Mouse (Mus musculus): Measurements from ENCODE around the gene Gramd4. TPM values are rescaled to one million over a fixed set of nuclear protein-coding genes. Genes with fewer than 3 reads are reported as not detected.

Gramd4 gene
- 10 to 100 TPM; 42.0 to 47.6 TPM for total RNA-seq (2021)

GRCm38 (mm10) chr15:86057413-86057812, at the start of gene Gramd4:
Gene Gramd4, plus strand, starts transcription at chr15:86057695.
- no peak for DNase-seq (ENCODE audit: low spot score in 2 of 2)
- intact Hi-C loops (cut with DNase I): no loop called here

GRCm38 (mm10) chr15:86013130-86013529, 44.4 kb upstream of the Gramd4 start:
- DNase-seq (ENCODE audit: low spot score in 2 of 2): no peak
- intact Hi-C loops (cut with DNase I): no loop called here

GRCm38 (mm10) chr15:86013656-86014055, 43.8 kb upstream of the Gramd4 start:
- no peak for DNase-seq (ENCODE audit: low spot score in 2 of 2)
- intact Hi-C loops (cut with DNase I): no loop called here

GRCm38 (mm10) chr15:86015026-86015425, 42.5 kb upstream of the Gramd4 start:
- intact Hi-C loops (cut with DNase I): no loop called here
- no peak for DNase-seq (ENCODE audit: low spot score in 2 of 2)

GRCm38 (mm10) chr15:86015860-86016541, 41.5 kb upstream of the Gramd4 start:
- DNase-seq (ENCODE audit: low spot score in 2 of 2): peak in 1 of 2 experiments; percentile 31
- intact Hi-C loops (cut with DNase I): no loop called here

GRCm38 (mm10) chr15:86017336-86017735, 40.2 kb upstream of the Gramd4 start:
- intact Hi-C loops (cut with DNase I): no loop called here
- no peak for DNase-seq (ENCODE audit: low spot score in 2 of 2)

GRCm38 (mm10) chr15:86018753-86019512, 38.6 kb upstream of the Gramd4 start:
- intact Hi-C loops (cut with DNase I): no loop called here
- no peak for DNase-seq (ENCODE audit: low spot score in 2 of 2)

GRCm38 (mm10) chr15:86020008-86020407, 37.5 kb upstream of the Gramd4 start:
- intact Hi-C loops (cut with DNase I): no loop called here

GRCm38 (mm10) chr15:86021301-86021700, 36.2 kb upstream of the Gramd4 start:
- no peak for DNase-seq (ENCODE audit: low spot score in 2 of 2)
- intact Hi-C loops (cut with DNase I): no loop called here

More at GRCm38 (mm10) chr15:86020008-86020407, 37.5 kb upstream of the Gramd4 start:
- DNase-seq (ENCODE audit: low spot score in 2 of 2): no peak

- DNase-seq (ENCODE audit: low spot score in 2 of 2): no peak
- intact Hi-C loops (cut with DNase I): no loop called here
Measured at GRCm38 (mm10) chr15:86021971-86022370, 35.5 kb upstream of the Gramd4 start.

GRCm38 (mm10) chr15:86027871-86028270, 29.6 kb upstream of the Gramd4 start:
- intact Hi-C loops (cut with DNase I): no loop called here
- no peak for DNase-seq (ENCODE audit: low spot score in 2 of 2)

GRCm38 (mm10) chr15:86029981-86030380, 27.5 kb upstream of the Gramd4 start:
- DNase-seq (ENCODE audit: low spot score in 2 of 2): no peak
- intact Hi-C loops (cut with DNase I): no loop called here

- intact Hi-C loops (cut with DNase I): no loop called here
- no peak for DNase-seq (ENCODE audit: low spot score in 2 of 2)
Measured at GRCm38 (mm10) chr15:86032811-86033190, 24.7 kb upstream of the Gramd4 start.

GRCm38 (mm10) chr15:86033191-86033841, 24.2 kb upstream of the Gramd4 start, which contains the start of gene Celsr1:
Gene Celsr1, minus strand, starts transcription at chr15:86033777.
- DNase-seq (ENCODE audit: low spot score in 2 of 2): no peak
- intact Hi-C loops (cut with DNase I): no loop called here

GRCm38 (mm10) chr15:86034021-86034523, 23.4 kb upstream of the Gramd4 start:
- intact Hi-C loops (cut with DNase I): no loop called here
- no peak for DNase-seq (ENCODE audit: low spot score in 2 of 2)

GRCm38 (mm10) chr15:86034781-86035360, 22.6 kb upstream of the Gramd4 start:
- no peak for DNase-seq (ENCODE audit: low spot score in 2 of 2)
- intact Hi-C loops (cut with DNase I): loop anchor here (5.0 kb wide), 1 partner anchor 318 kb away; no protein-coding TSS in a partner anchor

GRCm38 (mm10) chr15:86035913-86036312, 21.6 kb upstream of the Gramd4 start:
- intact Hi-C loops (cut with DNase I): loop anchor here (5.0 kb wide), 1 partner anchor 319 kb away; no protein-coding TSS in a partner anchor
- DNase-seq (ENCODE audit: low spot score in 2 of 2): no peak

GRCm38 (mm10) chr15:86038802-86039201, 18.7 kb upstream of the Gramd4 start:
- peak in 1 of 2 experiments; percentile 62 for DNase-seq (ENCODE audit: low spot score in 2 of 2)
- intact Hi-C loops (cut with DNase I): loop anchor here (2.0 to 5.0 kb wide), 2 partner anchors 142 to 322 kb away; no protein-coding TSS in a partner anchor

GRCm38 (mm10) chr15:86041421-86041820, 16.1 kb upstream of the Gramd4 start:
- intact Hi-C loops (cut with DNase I): no loop called here
- no peak for DNase-seq (ENCODE audit: low spot score in 2 of 2)

GRCm38 (mm10) chr15:86042364-86042763, 15.1 kb upstream of the Gramd4 start:
- DNase-seq (ENCODE audit: low spot score in 2 of 2): no peak
- intact Hi-C loops (cut with DNase I): no loop called here
